Mouse (Mus musculus) embryonic facial prominence, embryonic 15.5 days (tissue): ENCODE measurements around the gene Fastkd1. TPM values are rescaled to one million over a fixed set of nuclear protein-coding genes. Genes with fewer than 3 reads are reported as not detected.

ENCODE experiments used
- polyA plus RNA-seq: library from polyadenylated mRNA; unstranded; fragments of >200 nt; fragmentation: Nextera tagmentation; extraction: Ambion mirVana; gene quantifications from 2 replicates; pipeline ENCODE4 v1.2.1, GENCODE M21; 2015

Gene Fastkd1
- polyA plus RNA-seq, 1 experiment from 2014 or later = 11.6 TPM

Other genes starting within 250 kb of the Fastkd1 start
- gene Lrp2, start 127.5 kb downstream of the Fastkd1 start, polyA plus RNA-seq = 0.30 and 0.37 TPM in 2 replicates
- gene Bbs5, start 66.3 kb downstream of the Fastkd1 start, polyA plus RNA-seq = 18.7 and 25.4 TPM in 2 replicates
- gene Klhl41, start 43.4 kb downstream of the Fastkd1 start, polyA plus RNA-seq = 22.4 and 28.7 TPM in 2 replicates
- 144 and 145 TPM in 2 replicates for gene Ppig, start 9.0 kb upstream of the Fastkd1 start, polyA plus RNA-seq
- gene Ccdc173, start 76.1 kb upstream of the Fastkd1 start, polyA plus RNA-seq = 3.2 and 4.6 TPM in 2 replicates
- gene Phospho2, start 76.1 kb upstream of the Fastkd1 start, polyA plus RNA-seq = 24.4 and 25.0 TPM in 2 replicates
- gene Klhl23, start 108.4 kb upstream of the Fastkd1 start, polyA plus RNA-seq = 24.5 and 25.8 TPM in 2 replicates
- gene Ssb, start 148.0 kb upstream of the Fastkd1 start, polyA plus RNA-seq = 287 and 315 TPM in 2 replicates
- 35.8 and 36.6 TPM in 2 replicates for gene Mettl5, start 172.1 kb upstream of the Fastkd1 start, polyA plus RNA-seq
- gene Ubr3, start 183.7 kb upstream of the Fastkd1 start, polyA plus RNA-seq = 11.7 and 15.0 TPM in 2 replicates